Mouse (Mus musculus): ENCODE results near the gene Mrgprg.

Mrgprg gene

DNA sequence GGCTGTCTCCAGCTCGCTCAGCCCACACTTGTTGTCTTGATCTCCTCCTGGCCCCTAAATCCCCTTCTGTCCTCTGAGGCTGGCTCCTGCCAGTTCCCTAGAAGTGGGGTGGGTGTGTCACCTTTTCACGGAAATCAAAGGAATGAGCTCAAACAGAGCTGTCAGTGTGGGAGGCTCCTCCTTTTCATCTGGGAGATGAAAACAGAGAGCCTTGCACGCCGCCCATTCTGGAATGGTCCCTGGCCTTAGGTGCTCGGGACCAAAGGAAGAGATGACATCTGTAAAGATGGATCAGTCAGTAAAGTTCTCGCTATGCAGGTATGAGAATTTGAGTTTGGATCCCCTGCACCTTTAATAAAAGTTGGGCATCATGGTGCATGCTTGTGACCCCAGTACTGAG is at the start of gene Mrgprg:
Gene Mrgprg (minus strand): TSS at position 101 of the 400 bp plus-strand sequence.
- DNase-seq, result no peak

DNA sequence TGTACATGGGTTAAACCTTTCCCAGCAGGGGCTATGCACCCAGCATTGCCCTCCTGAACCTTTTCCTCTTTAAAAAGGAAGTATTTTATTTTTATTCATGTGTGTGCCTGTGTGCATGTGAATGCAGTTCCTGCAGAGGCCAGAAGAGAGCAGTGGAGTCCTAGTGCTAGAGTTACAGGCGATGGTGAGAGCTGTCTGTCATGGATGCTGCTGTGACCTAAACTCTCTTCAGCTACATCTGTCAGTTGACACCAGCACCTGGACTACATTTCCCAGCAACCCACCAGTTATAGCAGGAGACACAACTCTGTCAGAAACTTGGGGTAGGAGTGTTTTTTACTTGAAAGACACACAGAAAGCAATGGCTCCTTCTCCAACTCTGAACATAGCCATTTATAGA is 42.1 kb upstream of the Mrgprg start:
- no peak for DNase-seq

DNA sequence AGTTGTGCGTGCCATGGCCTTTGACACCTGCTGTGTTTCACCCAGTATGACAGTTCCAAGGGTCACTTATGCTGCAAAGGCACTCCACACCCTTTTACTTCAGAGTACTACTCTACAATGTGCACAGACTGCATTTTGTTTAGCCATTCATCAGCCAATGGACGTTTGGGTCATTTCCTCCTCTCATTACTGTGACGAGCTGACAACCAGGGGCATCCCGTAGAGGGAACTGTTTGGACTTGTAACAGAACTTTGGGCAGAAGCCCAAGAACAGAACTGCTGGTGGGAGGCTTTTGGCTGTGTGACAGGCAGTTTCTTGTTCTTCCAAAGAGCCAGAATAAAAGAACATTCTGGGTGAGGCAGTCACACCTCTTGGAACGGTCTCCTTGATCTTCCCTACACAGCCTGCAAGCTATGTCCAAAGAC is 38.4 kb upstream of the Mrgprg start:
- no peak for DNase-seq

DNA sequence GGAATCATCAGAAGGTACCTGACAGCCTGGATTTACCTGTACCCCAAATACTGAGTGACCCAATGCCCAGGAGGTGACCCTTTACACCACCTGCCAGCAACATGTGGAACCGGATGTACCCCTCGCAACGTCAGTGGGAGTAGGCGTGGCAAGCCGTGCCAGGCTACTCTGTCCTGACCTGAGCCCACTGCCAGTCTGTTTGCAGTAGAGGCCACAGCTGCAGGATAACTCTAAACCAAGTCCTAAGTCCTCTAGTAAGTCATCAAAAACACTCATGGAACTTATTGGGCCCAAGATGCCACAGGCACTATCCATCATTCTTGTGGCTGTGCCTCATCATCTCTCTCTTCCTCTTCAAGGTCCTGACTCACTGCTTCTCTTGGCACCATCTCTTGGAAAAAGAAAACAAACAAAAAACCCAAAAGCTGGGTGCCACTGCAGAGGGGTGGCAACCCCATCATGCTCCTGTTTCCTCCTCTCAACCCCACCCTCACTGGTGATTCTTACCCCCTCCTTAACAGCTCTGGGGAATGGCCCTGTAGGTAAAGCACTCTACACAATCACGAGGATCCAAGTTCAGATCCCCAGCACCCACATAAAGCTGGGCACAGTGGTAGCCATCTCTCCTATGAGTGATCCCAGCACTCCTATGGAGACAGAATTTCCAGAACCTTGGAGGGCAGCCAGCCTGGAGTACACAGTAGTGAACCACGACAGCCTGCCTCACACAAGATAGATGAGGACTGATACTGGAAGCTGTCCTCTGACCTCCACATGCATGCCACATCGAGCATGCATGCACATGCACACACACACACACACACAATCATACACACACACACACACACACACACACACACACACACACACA is 34.6 kb upstream of the Mrgprg start:
- no peak for DNase-seq

DNA sequence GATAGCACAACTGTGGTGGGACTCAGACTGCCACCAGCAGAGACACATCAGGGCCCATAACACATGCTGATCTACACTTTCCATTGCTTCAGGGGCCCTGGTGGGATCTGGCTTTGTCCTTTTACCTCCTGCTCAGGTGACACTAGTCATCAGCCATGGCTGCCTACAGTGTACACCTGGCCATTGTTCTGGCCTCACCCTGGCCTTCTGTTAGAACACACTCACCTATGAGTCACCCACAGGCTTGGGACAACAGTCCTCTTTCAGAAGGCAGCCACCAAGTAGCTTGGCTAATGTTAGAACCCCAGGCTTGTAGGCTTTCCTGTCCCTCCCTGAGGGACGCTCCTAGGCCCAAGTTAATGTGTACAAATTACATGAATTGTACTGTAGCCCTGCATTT is 34.0 kb upstream of the Mrgprg start:
- no peak for DNase-seq

DNA sequence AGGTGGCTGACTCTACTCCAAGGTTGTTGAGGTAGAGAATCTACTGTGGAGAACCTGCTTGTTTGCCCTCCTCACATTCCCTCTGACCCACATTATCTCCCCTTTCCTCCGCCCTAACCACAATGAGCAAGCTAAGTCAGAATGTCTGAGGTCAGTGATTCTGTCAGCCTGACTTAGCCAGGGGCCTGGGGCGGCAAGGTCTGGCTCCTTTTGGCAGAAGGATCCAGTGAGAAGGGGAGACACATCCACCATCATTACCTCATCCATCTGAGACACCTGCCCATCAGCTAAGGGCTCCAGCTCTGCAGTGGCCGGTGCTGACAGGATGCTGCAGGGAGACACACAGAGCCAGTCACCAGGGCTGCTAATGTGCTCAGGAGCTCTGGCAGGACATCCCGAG is 32.0 kb upstream of the Mrgprg start:
- no peak for DNase-seq

DNA sequence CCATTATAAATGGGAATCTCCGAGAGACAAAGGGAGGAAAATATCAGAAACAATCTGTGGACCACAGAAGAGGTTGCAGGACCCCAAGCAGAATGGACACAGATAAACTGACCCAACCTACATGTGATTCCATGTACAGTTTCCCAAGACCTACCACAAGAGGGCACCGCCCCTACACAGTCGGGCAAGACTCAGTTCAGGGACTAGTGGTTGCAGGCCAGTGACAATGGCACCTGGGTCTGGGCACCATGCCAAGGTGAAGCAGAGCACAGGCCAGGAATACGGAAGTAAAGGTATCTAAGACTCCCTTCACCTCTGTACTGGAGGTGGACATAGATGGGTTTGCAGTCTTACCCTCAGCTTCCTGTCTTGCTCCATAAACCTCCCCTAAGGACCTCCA is 26.3 kb upstream of the Mrgprg start:
- peak; percentile 30 to 33 for DNase-seq

DNA sequence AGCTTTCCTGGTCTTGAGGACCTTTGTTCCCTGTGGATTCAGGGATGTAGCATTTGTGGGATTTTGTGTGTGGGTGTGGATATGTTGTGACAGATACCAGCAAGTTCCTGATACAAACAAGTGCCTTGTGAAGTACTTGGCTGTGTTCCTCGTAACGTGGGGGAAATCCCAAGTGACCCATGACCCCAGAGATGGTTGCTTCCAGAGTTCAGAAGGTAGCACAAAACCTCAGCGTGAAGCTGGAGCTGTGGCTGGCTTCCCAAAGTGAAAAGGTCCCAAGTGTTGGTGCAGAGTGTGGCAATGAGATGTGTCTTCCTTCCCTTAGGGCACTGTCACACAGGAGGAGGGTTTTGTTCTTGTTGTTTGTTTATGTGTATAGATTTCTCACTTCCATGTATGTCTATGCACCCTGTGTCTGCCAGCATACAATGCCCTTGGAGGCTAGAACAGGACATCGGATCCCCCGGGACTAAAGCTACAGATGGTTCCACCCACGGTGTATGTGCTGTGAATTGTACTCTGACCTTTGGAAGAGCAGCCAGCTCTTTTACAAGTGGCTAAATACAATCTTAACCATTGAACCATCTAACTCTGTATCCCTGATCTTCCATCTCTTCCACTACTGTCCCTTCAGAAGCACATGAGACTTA is 25.7 kb upstream of the Mrgprg start:
- DNase-seq, result no peak

DNA sequence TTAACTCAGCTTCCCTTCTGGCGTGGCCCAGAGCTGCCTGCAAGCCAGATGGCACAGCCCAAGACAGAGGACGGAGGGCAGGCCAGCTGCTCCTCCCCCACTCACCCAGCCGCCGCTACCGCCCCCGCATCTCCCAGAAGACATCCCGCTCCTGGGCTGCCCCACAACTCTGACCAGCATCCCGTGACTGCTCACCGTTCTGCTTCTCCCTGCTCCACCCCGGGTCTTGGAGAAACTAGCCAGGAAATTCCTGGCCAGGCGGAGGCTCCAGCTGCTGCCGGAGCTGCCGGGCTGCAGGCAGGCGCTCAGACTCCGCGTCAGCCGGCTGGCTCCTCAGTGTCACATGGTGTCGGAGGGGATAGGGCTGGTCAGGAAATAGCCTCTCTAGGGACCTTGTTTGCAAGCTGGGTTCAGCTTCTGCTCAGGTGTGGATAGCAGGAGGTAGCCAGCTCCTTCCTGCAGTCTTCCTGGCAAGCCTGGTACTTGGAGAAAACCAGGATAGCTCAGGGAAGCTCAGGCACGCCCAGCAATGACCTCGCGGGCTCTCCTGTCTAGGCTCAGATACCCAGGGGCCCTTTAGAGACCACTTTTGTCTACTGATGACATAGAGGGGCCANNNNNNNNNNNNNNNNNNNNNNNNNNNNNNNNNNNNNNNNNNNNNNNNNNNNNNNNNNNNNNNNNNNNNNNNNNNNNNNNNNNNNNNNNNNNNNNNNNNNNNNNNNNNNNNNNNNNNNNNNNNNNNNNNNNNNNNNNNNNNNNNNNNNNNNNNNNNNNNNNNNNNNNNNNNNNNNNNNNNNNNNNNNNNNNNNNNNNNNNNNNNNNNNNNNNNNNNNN is 17.4 kb upstream of the Mrgprg start, which contains the start of gene Mrgpre:
Gene Mrgpre (minus strand): TSS at position 505 of the 834 bp plus-strand sequence.
- peak; percentile 49 to 50 for DNase-seq

DNA sequence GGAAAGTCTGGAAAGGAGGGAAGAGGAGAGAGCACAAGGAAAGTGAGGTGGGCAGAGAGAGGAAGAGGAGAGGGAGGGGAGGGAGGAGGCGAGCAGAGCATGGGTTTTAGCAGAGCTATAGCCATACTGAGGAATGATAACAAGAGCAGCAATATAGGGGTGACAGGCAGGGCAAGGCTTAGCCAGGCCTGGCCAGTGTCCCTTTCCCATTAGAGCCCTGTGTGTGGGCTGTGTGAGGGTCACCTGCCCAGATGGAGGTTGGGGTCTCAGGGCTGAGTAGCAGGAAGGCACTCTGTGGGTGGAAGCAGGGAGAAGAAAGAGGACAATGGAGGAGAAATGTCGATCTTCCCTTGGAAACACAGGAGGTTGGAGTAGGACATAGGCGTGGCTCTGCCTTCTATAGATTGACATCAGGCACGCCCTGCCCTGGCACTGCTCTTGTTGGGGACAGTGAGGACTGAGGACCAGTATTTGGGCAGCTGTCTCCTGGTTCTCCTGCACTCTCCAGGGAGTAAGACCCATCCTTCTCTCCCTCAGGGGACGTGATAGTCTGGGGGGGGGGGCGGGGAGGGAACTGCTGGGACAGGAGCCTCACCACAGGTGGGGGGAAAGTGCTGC is 16.7 kb upstream of the Mrgprg start:
- DNase-seq, result no peak

DNA sequence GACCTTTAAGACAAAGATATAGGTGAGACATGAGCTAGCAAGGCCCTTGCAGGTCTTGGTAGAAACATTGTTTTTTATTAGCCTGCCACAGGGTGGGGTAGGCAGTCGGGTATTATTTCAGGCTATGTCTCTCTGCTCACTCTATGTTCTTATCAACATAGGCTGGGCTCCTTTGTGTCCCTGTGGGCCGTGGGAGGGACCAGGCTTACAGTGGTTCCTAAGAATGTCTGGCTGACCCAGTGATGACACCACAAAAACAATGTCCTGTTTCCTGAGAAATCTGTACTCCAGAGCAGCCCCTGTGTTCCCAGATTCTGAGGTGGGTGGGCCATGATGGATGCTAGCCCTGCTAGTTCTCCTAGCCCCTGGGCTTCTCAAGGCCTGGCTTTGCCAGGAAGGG is 10.6 kb upstream of the Mrgprg start:
- no peak for DNase-seq

DNA sequence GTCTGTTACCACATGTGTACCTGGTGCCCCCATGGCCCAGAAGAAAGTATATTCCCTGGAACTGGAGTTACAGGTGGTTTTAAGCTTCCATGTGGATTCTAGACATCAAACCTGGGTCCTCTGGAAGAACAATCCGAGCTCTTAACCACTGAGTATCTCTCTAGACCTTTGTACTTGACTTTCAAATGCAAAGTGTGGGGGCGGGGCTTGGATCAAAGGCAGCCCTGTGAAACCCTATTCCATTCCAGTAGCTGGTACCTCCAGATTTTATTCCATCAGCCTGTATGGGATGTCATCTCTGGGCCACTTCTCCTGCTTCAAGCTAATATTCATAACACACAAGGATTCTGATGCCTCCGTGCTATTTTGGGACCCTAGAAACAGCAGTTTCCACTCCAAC is 9.3 kb upstream of the Mrgprg start:
- no peak for DNase-seq

DNA sequence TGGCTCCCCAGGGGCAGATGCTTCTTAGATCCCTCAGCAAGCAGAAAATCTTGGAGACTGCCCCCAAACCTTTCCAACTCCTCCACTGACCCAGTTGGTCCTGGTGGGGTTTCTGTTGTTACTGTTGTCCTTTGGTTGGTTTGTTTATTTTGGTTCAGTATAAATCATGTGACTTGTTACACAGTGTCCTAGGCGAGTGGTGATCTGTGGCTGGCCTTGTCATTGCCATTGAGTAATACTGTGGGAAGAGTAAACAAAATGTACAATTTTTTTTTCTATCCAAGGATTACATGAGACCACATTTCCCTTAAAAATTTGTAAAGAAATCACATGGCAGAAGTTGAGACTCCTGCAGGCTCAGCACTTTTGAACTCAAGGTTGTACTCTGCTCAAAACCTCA is 2.7 kb upstream of the Mrgprg start:
- DNase-seq, result no peak

DNA sequence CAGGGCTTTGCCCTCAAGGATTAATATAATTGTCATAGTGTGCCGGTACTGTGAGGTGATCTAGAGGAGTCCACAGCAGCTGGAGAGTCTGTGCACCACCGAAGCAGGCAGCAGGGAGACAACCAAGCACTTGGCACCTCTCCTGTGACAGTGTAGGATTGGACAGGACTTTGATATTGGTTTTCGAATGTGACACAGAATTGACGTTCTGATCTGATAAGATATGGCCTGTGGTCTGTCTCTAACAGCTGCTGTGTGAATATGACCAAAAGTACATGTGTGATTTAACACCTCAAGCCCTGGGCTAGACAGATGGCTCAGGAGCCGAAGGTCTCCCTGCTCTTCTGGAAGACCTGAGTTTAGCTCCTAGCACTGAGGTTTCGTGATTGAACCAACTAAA is 1.5 kb upstream of the Mrgprg start:
- no peak for DNase-seq

DNA sequence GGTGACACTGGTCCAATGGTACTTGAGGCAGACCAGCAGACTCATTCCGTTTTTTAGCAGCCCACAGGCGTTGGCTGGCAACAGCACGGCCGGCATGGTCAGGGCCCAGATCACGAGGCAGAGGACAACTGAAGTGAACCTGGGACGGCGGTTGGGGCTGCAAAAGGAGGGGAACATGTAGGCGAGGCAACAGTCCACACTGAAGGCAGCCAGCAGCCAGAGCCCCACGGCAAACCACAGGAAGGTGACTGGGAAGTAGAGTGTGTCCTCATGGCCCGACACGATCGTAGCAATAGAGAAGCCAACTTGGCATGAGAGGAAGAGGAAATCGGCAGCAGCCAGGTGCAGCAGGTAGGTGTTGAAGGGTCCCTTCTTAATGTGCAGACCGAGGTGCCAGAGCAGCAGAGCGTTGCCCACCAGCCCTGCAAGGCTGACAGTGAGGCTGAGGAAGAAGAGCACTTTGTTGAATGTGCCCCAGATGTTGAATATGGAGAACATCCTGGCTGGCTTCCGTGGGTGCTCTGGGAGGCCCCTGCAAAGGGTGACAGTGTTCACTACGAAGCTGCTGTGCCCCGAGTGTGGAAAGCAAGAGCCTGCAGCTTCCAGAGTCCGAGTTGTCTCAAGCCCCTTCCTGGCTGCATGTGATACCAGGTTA is 1.8 kb downstream of the Mrgprg start:
- no peak for DNase-seq

DNA sequence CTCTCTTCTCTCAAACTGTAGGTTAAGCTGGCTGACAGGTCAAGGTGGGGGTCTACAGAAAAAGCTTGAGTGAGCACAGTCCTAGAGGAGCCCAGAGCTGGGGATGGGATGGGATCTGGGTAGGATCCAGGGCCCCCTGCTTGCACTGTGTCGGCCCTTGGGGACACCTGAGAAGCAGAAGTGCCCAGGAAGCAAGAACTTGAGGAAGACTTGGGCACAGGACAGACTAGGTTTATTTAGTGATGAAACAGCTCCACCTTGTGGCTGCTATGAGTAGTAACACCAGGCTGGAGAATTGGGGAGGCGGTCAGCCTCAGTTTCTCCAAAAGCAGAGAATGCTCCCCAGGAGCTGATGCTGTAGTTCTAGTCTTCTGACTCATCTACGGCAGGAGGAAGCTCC is 3.0 kb downstream of the Mrgprg start:
- peak; percentile 26 to 48 for DNase-seq

DNA sequence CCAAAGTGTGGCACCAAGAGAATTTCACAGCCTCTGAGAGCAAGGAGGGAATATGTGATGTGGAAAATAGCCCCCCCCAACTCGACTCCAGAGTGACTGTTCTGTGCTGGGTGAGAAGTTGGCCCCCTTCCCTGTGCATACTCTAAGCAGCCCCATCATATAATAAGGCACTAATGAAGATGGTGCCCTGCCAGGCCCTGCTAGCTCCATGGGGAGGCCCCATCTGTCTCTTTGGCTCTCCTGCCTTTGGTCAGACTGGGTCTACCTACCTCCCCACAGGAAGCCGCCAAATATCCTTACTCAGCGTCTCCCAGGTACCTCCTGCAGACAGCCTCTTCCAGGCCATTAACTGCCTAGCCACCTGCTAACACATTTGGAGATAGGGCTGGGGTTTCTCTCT is 7.8 kb downstream of the Mrgprg start:
- peak; percentile 77 to 83 for DNase-seq

DNA sequence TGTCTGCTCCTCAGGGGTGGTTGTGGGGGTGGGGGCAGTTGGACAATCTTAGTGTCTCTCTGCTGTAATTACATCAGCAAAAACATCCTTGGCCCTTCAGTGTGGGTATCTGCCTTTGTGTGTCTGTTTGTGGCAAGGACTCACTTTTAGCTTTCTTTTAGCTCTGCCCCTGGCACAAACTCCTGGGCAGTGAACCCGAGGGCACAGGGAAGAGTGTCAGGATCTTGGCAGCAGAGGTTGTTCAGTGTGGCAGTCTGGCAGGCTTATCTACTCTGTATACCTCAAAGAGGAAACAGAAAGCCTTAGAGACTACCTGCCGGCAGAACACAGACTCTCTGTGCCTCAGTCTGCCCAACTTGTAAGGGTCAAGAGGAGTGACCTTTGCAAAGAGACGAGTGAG is 9.1 kb downstream of the Mrgprg start:
- no peak for DNase-seq

DNA sequence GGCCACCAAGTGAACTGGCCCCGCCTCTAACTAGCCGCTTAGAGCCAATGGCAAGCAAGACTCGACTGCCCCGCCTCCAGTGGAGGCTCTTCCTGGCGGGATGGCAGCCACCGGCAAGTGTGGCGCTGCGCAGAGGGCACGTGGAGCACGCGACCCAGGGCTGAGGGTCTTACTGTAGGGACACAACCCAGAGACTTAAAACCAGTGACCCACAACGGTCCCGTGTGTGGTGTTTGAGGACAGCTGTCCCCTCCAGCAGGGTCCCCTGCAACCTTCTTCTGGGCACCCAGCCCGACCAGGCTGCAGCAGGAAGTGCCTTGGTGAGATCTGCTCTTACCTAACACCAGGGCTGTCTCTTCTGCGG is 9.8 kb downstream of the Mrgprg start:
- peak; percentile 60 to 73 for DNase-seq

DNA sequence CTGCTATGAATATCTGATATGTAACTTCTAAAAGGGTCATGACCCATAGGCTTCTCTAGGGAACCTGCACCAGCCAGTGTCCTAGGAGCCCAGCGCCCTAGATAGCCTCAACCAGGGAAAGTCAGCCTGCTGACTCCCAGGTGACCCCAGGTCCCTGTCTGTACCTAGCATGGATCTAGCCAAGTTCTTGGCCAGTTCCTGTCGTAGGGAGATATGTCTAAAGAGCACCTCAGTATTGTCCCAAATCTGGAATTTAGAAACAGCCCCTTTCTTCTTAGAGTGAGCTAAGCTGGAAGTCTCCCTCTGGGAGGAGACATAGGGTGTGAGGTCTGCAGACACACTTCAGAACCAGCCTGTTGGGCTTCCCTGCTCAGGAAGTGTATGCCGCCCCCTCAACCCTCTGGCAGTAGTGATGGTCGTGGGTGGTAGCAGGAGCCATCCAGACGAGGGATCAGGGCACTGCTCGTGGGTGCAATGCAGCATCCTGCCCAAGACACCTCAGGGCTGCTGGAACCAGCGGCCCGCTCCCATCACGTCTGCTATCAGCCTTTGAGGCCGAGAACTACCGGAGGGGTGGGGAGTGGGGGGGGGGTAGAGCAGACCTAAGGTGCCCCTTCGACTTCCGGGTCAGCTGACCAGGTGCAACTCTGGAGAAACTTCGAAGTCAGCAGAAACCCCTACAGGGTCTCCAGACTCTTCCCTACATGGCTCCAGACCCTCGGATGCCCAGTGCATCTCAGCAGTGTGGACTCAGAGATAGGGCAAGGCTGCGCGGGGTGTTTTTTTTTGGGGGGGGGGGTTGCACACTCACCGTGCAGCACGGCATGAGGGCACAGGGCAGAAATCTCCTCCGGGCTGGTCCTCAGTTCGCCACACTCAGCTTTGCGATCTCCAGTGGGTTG is 10.4 kb downstream of the Mrgprg start, which contains the start of gene Osbpl5:
Gene Osbpl5 (minus strand): TSS at position 861 of the 902 bp plus-strand sequence.
- DNase-seq, result no peak
